Mouse (Mus musculus): ENCODE results near the gene Sardh. TPM values are rescaled to one million over a fixed set of nuclear protein-coding genes. Genes with fewer than 3 reads are reported as not detected.

Gene Sardh
- polyA plus RNA-seq, 1 experiment from 2014 or later: 3.6 TPM

DNA sequence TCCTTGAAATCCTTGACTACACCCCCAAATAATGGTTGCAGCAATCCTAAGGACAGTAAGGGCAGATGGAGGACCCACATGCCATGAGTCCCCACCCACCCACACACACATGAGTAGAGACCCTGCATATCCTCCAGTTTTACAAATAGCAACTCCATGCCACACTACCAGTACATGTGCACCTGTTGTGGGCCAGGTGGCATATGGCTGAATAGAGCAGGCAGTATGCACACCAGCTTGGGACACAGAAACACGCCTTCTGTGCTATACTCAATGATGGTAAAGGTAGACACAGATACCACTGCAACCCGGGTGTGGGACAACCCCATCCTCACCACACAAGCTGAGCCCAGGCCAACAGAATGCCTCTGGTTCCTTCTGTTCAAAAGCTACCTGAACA, 82.1 kb downstream of the Sardh start:
- ATAC-seq (ENCODE audit: low read depth): no peak
- Histone ChIP-seq H3K4me3 (ENCODE audit: low read depth, low read length) (no peak overlapping the region), H3K27me3 (ENCODE audit: control insufficient read depth, insufficient read depth, low read length) (no peaks in the 10 kb centered on the region), H3K4me2 (ENCODE audit: low read depth, low read length) (no peak overlapping the region), H3K4me1 (ENCODE audit: control insufficient read depth, insufficient read depth, low read length) (no peaks in the 10 kb centered on the region), H3K36me3 (ENCODE audit: control insufficient read depth, insufficient read depth, low read length) (no peaks in the 10 kb centered on the region), H3K9ac (replicated peaks; ENCODE audit: low read depth, low read length) (no peak overlapping the region), H3K9me3 (ENCODE audit: control insufficient read depth, low read length) (no peaks in the 10 kb centered on the region), H3K27ac (ENCODE audit: low read depth, low read length) (no peak overlapping the region)
- 89% methylated on average over 2 of the region's 2 CpGs for WGBS

DNA sequence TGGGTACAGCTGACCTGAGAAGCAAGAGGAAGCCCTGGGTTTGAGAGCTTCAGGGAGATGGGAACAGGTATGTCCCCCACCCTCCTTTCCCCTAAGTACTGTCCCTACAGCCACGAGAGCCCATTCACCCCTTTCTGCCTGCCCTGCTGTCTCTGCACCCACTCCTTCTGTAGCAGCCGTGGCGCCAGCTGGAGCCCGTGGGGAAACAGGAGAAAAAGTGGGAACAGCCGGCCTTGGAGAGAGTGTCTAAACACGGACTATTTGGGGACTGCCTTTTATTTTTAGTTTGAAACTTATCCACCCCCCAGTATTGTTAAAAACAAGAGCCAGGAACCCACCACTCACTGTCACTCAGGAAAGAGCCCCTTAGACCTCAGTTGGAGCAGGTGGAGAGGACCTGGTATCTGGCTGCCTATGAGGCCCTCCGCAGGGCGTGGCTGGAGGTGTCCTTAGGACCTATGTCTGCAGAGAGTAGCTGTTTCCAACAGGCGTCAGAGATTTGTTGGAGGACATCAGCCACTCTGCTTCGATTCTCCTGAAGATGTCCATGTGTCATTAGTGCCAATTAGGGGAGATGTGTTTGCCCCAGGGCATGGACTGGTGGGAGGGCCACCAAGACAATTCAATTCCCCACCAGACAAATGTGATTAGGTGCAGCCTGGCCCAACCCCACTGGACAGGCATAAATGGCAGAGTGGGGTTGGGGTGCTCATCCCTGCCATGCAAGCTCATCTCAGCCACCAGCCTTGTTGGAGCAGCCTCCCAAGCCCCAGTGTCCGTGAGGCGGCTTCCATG, 83.1 kb downstream of the Sardh start, which contains the start of gene Dbh:
Gene Dbh (plus strand): TSS at position 438 of the 795 bp plus-strand sequence.
- H3K4me2 ChIP-seq (ENCODE audit: low read depth, low read length): no peak within 1 kb of the TSS
- H3K27ac ChIP-seq (ENCODE audit: low read depth, low read length): no peak within 1 kb of the TSS
- H3K4me3 ChIP-seq (ENCODE audit: low read depth, low read length): no peak within 1 kb of the TSS
- H3K27me3 ChIP-seq (ENCODE audit: control insufficient read depth, insufficient read depth, low read length): no peaks in the 10 kb centered on the region
- H3K9ac ChIP-seq (replicated peaks; ENCODE audit: low read depth, low read length): no peak within 1 kb of the TSS
- no peak for ATAC-seq (ENCODE audit: low read depth)
- H3K36me3 ChIP-seq (ENCODE audit: control insufficient read depth, insufficient read depth, low read length): no peaks in the 10 kb centered on the region
- H3K4me1 ChIP-seq (ENCODE audit: control insufficient read depth, insufficient read depth, low read length): no peaks in the 10 kb centered on the region
- no peaks in the 10 kb centered on the region for H3K9me3 ChIP-seq (ENCODE audit: control insufficient read depth, low read length)
- WGBS: 86% methylated on average over 12 of the region's 12 CpGs

DNA sequence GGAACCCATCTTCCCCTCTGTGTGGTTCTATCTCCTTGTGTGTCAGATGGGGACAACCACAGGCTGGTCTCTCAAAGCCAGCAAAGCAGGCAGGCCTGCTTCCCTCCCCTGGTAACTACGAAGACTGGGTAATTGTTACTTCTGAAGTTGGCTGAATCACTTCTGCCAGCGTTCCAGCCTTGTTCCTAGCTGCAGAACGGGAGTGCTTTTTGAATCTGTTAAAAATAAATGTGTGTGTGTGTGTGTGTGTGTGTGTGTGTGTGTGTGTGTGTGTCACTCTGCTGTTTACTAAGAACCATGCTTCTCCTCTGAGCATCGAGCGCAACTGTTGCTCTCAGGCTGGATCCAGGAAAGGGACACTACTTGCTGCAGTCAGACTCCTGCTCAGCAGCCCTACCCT, 84.3 kb downstream of the Sardh start:
- Histone ChIP-seq H3K4me3 (ENCODE audit: low read depth, low read length) (no peak overlapping the region), H3K36me3 (ENCODE audit: control insufficient read depth, insufficient read depth, low read length) (no peaks in the 10 kb centered on the region), H3K4me2 (ENCODE audit: low read depth, low read length) (no peak overlapping the region), H3K27ac (ENCODE audit: low read depth, low read length) (no peak overlapping the region), H3K9me3 (ENCODE audit: control insufficient read depth, low read length) (no peaks in the 10 kb centered on the region), H3K4me1 (ENCODE audit: control insufficient read depth, insufficient read depth, low read length) (no peaks in the 10 kb centered on the region), H3K27me3 (ENCODE audit: control insufficient read depth, insufficient read depth, low read length) (no peaks in the 10 kb centered on the region), H3K9ac (replicated peaks; ENCODE audit: low read depth, low read length) (no peak overlapping the region)
- ATAC-seq (ENCODE audit: low read depth): no peak
- WGBS: 70% methylated on average over 5 of the region's 5 CpGs

DNA sequence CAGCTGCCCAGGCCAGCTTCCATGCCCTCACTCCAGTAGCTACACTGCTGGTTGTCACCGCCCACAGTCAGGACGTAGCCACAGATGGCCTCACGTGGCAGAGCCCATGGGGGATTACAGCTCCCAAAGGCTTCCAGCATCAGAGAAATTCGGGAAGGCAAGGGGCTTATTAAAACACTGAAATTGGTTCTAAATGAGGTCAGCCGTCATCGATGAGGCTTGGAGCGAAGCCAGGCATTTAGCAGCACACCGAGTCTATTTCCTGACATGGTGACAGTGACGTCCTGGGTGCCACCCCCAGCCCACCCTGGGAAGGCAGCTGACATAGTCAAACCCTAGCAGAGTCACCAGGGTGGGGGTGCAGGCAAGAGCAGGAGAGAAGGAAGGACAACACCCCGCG, 85.5 kb downstream of the Sardh start:
- no peak overlapping the region for H3K27ac ChIP-seq (ENCODE audit: low read depth, low read length)
- H3K4me3 ChIP-seq (ENCODE audit: low read depth, low read length): no peak overlapping the region
- H3K36me3 ChIP-seq (ENCODE audit: control insufficient read depth, insufficient read depth, low read length): no peaks in the 10 kb centered on the region
- no peaks in the 10 kb centered on the region for H3K27me3 ChIP-seq (ENCODE audit: control insufficient read depth, insufficient read depth, low read length)
- H3K4me1 ChIP-seq (ENCODE audit: control insufficient read depth, insufficient read depth, low read length): no peaks in the 10 kb centered on the region
- no peak overlapping the region for H3K4me2 ChIP-seq (ENCODE audit: low read depth, low read length)
- H3K9me3 ChIP-seq (ENCODE audit: control insufficient read depth, low read length): no peaks in the 10 kb centered on the region
- no peak for ATAC-seq (ENCODE audit: low read depth)
- WGBS: 54% methylated on average over 11 of the region's 11 CpGs
- H3K9ac ChIP-seq (replicated peaks; ENCODE audit: low read depth, low read length): no peak overlapping the region; the same call in 1 of the 2 replicates

DNA sequence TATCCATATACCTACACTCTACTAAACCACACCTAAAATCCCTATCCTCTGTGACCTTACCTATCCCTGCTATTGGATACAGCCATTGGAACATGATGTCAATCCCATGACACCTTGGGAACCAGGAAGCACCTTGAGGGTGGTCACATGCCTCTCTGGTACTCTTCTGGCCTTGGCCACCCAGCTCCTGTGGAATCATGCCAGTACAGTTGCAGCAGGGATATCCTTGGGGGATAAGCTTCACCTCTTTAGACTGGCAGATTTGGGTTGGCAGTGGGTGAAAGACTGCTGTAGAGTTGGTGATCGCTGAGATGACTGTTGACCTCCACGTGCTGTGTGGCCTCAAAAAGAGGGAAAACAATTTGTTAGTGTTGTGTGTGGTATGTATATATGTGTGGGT, 86.6 kb downstream of the Sardh start:
- 89% methylated on average over 2 of the region's 2 CpGs for WGBS
- no peaks in the 10 kb centered on the region for H3K36me3 ChIP-seq (ENCODE audit: control insufficient read depth, insufficient read depth, low read length)
- H3K4me3 ChIP-seq (ENCODE audit: low read depth, low read length): no peak overlapping the region
- no peaks in the 10 kb centered on the region for H3K4me1 ChIP-seq (ENCODE audit: control insufficient read depth, insufficient read depth, low read length)
- H3K4me2 ChIP-seq (ENCODE audit: low read depth, low read length): no peak overlapping the region
- H3K27ac ChIP-seq (ENCODE audit: low read depth, low read length): no peak overlapping the region
- no peaks in the 10 kb centered on the region for H3K9me3 ChIP-seq (ENCODE audit: control insufficient read depth, low read length)
- H3K27me3 ChIP-seq (ENCODE audit: control insufficient read depth, insufficient read depth, low read length): no peaks in the 10 kb centered on the region
- H3K9ac ChIP-seq (replicated peaks; ENCODE audit: low read depth, low read length): no peak overlapping the region
- ATAC-seq (ENCODE audit: low read depth): no peak

DNA sequence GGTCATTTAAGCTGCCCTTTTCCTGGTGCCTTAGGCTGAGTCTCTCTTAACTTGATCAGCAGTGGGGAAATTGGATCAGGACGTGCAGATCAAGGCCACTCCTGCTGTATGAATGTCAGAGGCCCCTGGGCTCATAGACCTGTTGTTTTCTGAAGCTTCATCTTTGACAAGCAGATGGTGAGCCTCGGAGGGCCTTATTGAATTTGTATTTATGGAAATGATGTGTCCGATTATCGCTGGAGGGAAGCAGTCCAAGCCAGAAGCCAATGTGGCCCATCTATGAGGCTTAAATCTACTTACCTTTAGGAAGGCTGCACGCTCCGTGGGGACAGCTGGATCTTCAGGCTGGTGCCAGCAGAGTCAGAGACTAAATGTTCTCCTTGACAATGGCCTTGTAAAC, 91.5 kb downstream of the Sardh start:
- Histone ChIP-seq H3K4me3 (ENCODE audit: low read depth, low read length) (no peak overlapping the region), H3K36me3 (ENCODE audit: control insufficient read depth, insufficient read depth, low read length) (no peaks in the 10 kb centered on the region)
- WGBS: 74% methylated on average over 6 of the region's 6 CpGs

DNA sequence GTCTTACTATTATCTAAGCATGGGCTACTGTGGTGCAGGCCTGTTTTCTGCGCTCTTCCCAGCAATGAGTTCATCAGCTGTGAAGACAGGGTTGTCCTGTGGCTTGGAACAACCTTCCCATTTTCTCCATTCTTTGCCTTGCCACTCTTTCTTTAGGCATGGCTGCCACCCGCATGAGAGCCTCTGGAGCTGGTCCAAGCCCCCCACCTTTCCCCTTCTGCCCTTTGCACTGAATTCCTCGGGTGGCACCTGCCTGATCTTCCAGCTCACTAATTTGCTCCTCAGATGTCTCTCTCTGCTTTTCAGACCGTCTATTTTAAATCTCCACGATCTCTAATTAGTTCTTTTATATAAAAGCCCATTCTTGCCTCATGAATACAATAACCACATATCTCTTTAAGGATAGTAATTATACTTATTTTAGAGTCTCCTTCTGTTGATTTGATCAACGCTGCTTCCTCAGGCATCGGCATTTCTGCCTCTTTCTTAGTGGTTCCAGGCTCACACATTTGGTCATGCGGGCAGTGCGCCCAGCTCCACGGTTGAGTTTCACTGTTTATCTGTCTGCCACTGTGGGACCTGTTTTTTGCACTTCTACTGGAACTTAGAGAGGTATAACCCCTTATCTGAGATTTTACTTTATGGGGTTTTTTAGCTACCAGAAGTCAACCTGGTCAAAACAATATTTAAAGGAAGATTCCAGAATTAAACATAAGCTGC, 93.5 kb downstream of the Sardh start:
- H3K36me3 ChIP-seq (ENCODE audit: control insufficient read depth, insufficient read depth, low read length): no peaks in the 10 kb centered on the region
- no peaks in the 10 kb centered on the region for H3K9me3 ChIP-seq (ENCODE audit: control insufficient read depth, low read length)
- no peaks in the 10 kb centered on the region for H3K27me3 ChIP-seq (ENCODE audit: control insufficient read depth, insufficient read depth, low read length)
- no peak overlapping the region for H3K4me2 ChIP-seq (ENCODE audit: low read depth, low read length)
- H3K27ac ChIP-seq (ENCODE audit: low read depth, low read length): no peak overlapping the region
- no peak overlapping the region for H3K9ac ChIP-seq (replicated peaks; ENCODE audit: low read depth, low read length)
- no peaks in the 10 kb centered on the region for H3K4me1 ChIP-seq (ENCODE audit: control insufficient read depth, insufficient read depth, low read length)
- H3K4me3 ChIP-seq (ENCODE audit: low read depth, low read length): no peak overlapping the region
- WGBS: 79% methylated on average over 10 of the region's 10 CpGs
- ATAC-seq (ENCODE audit: low read depth): no peak

More for the DNA sequence above, 91.5 kb downstream of the Sardh start:
- H3K27me3 ChIP-seq (ENCODE audit: control insufficient read depth, insufficient read depth, low read length): no peaks in the 10 kb centered on the region
- H3K27ac ChIP-seq (ENCODE audit: low read depth, low read length): no peak overlapping the region
- H3K4me2 ChIP-seq (ENCODE audit: low read depth, low read length): no peak overlapping the region
- no peak for ATAC-seq (ENCODE audit: low read depth)
- no peaks in the 10 kb centered on the region for H3K9me3 ChIP-seq (ENCODE audit: control insufficient read depth, low read length)
- H3K4me1 ChIP-seq (ENCODE audit: control insufficient read depth, insufficient read depth, low read length): no peaks in the 10 kb centered on the region
- no peak overlapping the region for H3K9ac ChIP-seq (replicated peaks; ENCODE audit: low read depth, low read length)

DNA sequence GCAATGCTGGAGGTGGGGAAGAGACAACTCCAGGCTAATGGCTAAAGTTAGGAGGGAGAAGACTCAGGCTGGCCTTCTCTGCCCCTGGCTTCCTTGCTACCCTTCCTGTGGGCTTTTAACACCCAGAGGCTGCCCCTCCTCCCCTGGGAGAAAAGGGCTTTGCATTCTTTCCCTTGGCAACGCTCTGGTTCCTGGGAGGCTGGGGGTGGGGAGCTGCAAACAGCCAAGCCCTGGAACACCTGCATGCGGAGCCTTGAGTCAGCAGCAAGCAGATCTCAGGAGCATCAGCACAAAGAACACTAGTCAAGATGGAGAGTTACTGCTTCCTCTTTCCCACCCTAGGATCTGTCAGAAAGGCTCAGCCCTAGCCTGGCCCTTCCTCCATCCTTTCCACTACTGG, 98.7 kb downstream of the Sardh start:
- no peaks in the 10 kb centered on the region for H3K27me3 ChIP-seq (ENCODE audit: control insufficient read depth, insufficient read depth, low read length)
- no peaks in the 10 kb centered on the region for H3K36me3 ChIP-seq (ENCODE audit: control insufficient read depth, insufficient read depth, low read length)
- no peak overlapping the region for H3K9ac ChIP-seq (replicated peaks; ENCODE audit: low read depth, low read length)
- no peak overlapping the region for H3K4me3 ChIP-seq (ENCODE audit: low read depth, low read length)
- no peak overlapping the region for H3K27ac ChIP-seq (ENCODE audit: low read depth, low read length)
- WGBS: 10% methylated on average over 2 of the region's 2 CpGs
- no peak overlapping the region for H3K4me2 ChIP-seq (ENCODE audit: low read depth, low read length)
- no peak for ATAC-seq (ENCODE audit: low read depth)
- H3K9me3 ChIP-seq (ENCODE audit: control insufficient read depth, low read length): no peaks in the 10 kb centered on the region
- no peaks in the 10 kb centered on the region for H3K4me1 ChIP-seq (ENCODE audit: control insufficient read depth, insufficient read depth, low read length)

DNA sequence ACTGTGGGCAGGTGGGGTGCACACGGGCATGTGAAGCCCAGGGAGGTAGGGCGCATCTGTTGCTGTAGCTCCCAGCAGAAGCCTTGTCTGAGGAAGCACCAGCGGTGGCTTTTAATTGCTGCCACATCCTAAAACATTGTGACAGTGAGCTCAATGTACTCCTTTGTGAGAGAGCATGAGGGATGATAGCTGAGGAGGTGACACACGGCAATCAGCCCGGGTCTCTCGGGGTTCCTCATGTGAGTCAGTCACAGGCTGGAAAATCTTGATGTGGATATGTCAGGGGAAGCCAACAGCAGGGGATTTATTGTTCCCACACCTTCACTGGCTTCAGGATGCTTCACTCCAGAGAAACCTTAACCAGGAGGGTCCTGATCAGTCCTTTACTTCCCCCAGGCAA, 101.3 kb downstream of the Sardh start:
- H3K4me2 ChIP-seq (ENCODE audit: low read depth, low read length): no peak overlapping the region
- no peaks in the 10 kb centered on the region for H3K9me3 ChIP-seq (ENCODE audit: control insufficient read depth, low read length)
- no peaks in the 10 kb centered on the region for H3K27me3 ChIP-seq (ENCODE audit: control insufficient read depth, insufficient read depth, low read length)
- H3K27ac ChIP-seq (ENCODE audit: low read depth, low read length): no peak overlapping the region
- no peak overlapping the region for H3K9ac ChIP-seq (replicated peaks; ENCODE audit: low read depth, low read length)
- ATAC-seq (ENCODE audit: low read depth): no peak
- H3K36me3 ChIP-seq (ENCODE audit: control insufficient read depth, insufficient read depth, low read length): no peaks in the 10 kb centered on the region
- H3K4me3 ChIP-seq (ENCODE audit: low read depth, low read length): no peak overlapping the region
- no peaks in the 10 kb centered on the region for H3K4me1 ChIP-seq (ENCODE audit: control insufficient read depth, insufficient read depth, low read length)
- WGBS: 70% methylated on average over 6 of the region's 6 CpGs

Measured in neural tube, embryonic 14.5 days (tissue).